Mouse (Mus musculus): ENCODE data around the gene 1110008L16Rik.
"Not testable (repeated sequence)": the region's sequence is repeated elsewhere in the genome, so short reads cannot be mapped to it uniquely, and the experiment has no call there.

1110008L16Rik gene

GRCm38 (mm10) chr12:55392733-55393577 is 93.6 kb downstream of the 1110008L16Rik start:
- DNase-seq (ENCODE audit: low spot score) = peak; percentile 44

GRCm38 (mm10) chr12:55395601-55396000 is 96.2 kb downstream of the 1110008L16Rik start:
- DNase-seq (ENCODE audit: low spot score) = not testable (repeated sequence)

- DNase-seq (ENCODE audit: low spot score) = no peak
Observed at GRCm38 (mm10) chr12:55396536-55396935, 97.2 kb downstream of the 1110008L16Rik start.

- peak; percentile 59 for DNase-seq (ENCODE audit: low spot score)
Observed at GRCm38 (mm10) chr12:55397544-55398239, 98.3 kb downstream of the 1110008L16Rik start.

GRCm38 (mm10) chr12:55398240-55399127 is 99.1 kb downstream of the 1110008L16Rik start:
- DNase-seq (ENCODE audit: low spot score) = peak; percentile 95

GRCm38 (mm10) chr12:55399128-55399677 is 99.8 kb downstream of the 1110008L16Rik start:
- DNase-seq (ENCODE audit: low spot score) = no peak

- DNase-seq (ENCODE audit: low spot score) = no peak
Observed at GRCm38 (mm10) chr12:55407888-55408287, 108.5 kb downstream of the 1110008L16Rik start.

GRCm38 (mm10) chr12:55415255-55415654 is 115.9 kb downstream of the 1110008L16Rik start:
- DNase-seq (ENCODE audit: low spot score) = no peak

- DNase-seq (ENCODE audit: low spot score) = peak; percentile 80
Observed at GRCm38 (mm10) chr12:55415762-55416161, 116.4 kb downstream of the 1110008L16Rik start.

GRCm38 (mm10) chr12:55420220-55420619 is 120.8 kb downstream of the 1110008L16Rik start:
- no peak for DNase-seq (ENCODE audit: low spot score)

- no peak for DNase-seq (ENCODE audit: low spot score)
Observed at GRCm38 (mm10) chr12:55422057-55422456, 122.7 kb downstream of the 1110008L16Rik start.

GRCm38 (mm10) chr12:55426300-55426699 is 126.9 kb downstream of the 1110008L16Rik start:
- peak; percentile 73 for DNase-seq (ENCODE audit: low spot score)

GRCm38 (mm10) chr12:55429201-55429600 is 129.8 kb downstream of the 1110008L16Rik start:
- DNase-seq (ENCODE audit: low spot score) = no peak

- DNase-seq (ENCODE audit: low spot score) = no peak
Observed at GRCm38 (mm10) chr12:55429956-55430355, 130.6 kb downstream of the 1110008L16Rik start.

Measured in adipocyte (in vitro differentiated cells).